Mouse (Mus musculus): ENCODE measurements around the gene Ehd2.

Ehd2 gene

GRCm38 (mm10) chr7:15975451-15975850 is 8.1 kb upstream of the Ehd2 start:
- no peak for DNase-seq (ENCODE audit: low spot score in 2 of 2)

DNA sequence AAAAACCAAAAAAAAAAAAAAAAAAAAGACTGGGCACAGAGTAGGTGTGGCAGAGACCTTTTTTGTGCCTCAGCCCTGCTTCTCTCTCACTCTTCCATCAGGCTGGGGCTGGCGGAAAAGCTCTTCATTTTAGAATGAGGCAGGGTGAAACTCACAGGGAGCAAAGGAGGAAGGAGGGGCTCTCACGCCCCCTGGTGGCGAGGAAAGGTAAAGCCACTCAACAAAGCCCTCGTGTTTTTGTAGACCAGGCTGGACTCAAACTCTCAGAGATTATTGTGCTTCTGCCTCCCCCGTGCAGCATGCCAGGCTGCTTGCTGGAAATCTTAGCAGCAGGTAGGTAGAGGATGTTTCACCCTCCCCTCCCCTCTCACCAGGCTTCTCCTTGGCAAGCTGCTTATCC is 7.3 kb upstream of the Ehd2 start:
- no peak for DNase-seq (ENCODE audit: low spot score in 2 of 2)

DNA sequence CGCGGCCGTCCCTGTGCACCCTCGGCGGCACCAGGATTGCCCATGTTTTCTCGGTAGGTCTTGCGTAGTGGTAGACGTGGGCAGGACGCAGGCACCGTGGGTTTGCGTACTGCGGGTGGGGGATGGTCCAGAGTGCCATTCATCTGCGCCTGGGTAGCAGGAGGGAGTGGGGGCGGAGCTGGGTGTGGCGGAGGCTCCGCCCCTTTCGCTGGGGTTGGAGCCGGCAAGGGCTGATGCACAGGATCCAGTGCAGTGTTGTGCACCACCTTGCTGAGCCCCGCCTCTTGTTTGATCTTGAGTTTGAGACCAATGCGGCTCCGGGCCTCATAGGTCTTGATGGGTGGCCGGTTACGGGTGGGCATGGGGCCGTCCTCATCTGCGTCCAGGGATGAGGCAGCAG is 4.9 kb upstream of the Ehd2 start:
- no peak for DNase-seq (ENCODE audit: low spot score in 2 of 2)

DNA sequence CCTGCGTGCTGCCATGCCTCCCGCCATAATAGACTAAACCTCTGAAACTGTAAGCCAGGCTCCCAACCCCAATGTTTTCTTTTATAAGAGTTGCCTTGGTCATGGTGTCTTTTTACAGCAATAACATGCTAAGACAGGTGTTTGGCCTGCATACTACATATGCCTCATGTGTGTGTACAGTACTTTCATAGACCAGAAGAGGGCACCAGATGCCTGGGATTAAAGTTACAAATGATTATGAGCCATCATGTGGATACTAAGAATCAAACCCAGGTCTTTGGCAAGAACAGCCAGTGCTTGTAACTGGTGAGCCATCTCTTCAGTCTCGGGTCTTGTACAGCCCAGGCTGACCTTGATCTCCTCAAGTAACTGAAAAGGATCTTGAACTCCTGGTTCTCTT is 2.3 kb upstream of the Ehd2 start:
- DNase-seq (ENCODE audit: low spot score in 2 of 2): no peak

DNA sequence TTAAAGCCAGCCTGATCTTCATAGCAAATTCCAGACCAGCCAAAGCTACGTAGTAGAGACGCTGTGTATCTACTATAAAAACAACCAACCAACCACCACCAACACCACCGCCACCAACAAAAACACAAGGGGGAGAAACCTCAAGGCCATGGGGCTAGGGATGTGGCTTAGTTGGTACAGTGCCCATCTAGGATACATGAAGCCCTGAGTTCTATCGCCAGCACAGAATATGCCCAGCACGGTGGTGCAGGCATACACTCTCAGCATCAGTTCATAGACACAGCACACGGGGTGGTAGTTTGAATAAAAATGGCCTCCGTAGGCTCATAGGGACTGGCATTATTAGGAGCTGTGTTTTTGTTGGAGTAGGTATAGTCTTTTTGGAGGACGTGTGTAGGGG is 955 bp upstream of the Ehd2 start:
- no peak for DNase-seq (ENCODE audit: low spot score in 2 of 2)

- DNase-seq (ENCODE audit: low spot score in 2 of 2): no peak
Observed at GRCm38 (mm10) chr7:15966489-15966888, 878 bp downstream of the Ehd2 start.

- no peak for DNase-seq (ENCODE audit: low spot score in 2 of 2)
Observed at GRCm38 (mm10) chr7:15963798-15964652, 3.3 kb downstream of the Ehd2 start.

DNA sequence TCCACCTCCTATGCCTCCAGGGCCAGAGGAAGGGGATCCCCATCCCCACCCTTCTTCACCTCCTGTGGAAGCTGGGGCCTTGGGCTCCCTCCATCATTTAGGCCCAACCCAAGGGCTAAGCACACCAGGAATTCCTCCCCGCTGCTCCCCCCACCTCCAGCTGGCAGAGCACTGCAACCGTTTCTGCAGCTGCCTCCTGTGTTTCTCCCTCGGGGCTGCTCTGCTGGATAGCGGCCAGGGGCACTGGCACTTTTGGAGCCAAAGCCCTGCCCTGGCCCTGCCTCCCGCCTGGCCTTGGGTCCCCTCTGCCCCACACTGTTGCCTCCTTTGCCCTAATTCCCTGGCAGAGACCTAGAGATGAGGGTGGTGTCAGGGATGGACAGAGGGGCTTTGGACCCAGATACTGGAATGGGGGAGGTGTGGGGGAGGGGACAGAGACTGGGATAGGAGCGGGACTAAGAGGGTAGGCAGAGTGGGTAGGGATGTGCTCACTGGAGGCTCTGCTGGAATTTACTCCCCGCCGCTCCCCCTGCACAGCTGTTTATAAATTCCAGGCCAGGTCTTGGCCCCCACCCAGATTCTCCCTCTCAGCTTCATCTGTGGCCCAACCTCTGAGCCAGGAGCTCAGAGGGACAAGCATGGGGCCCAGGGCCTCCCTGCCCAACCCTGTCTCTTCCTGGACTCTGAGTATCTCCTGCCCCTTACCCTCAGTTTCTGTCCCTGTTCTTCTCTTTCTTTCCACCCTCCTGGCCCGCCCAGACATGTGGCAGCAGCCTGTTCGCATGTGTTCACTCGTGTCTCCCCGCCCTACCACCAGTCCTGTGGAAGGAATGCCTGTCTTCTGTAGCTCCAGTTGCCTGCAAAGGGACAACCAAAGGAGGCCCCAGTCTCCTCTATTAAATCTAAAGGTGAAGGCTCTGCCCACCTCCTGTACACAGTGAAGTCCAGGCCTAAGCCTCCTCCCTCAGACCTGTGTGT is 4.8 kb downstream of the Ehd2 start:
- DNase-seq (ENCODE audit: low spot score in 2 of 2): peak; percentile 64

GRCm38 (mm10) chr7:15961798-15962197 is 5.6 kb downstream of the Ehd2 start:
- no peak for DNase-seq (ENCODE audit: low spot score in 2 of 2)

- no peak for DNase-seq (ENCODE audit: low spot score in 2 of 2)
Observed at GRCm38 (mm10) chr7:15961239-15961638, 6.1 kb downstream of the Ehd2 start.

DNA sequence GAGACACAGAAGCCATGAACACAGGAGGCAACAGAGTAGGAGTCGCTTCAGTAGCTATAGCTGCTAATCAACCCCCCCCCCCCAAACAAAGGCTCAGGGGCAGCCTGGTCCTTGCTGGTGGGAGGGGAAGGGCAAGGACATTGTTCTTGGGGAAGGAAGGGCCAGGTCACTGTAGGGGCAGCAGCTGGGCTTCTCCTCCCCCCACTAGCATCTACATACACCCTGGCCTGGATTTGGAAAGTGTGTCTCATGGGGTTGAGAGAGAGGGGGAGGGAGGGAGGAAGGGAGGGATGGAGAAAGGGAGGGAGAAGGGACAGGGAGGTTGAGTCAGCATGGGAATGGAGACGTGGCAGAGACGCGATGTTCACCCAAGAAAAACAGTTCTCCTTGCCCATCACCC is 6.7 kb downstream of the Ehd2 start:
- no peak for DNase-seq (ENCODE audit: low spot score in 2 of 2)

- no peak for DNase-seq (ENCODE audit: low spot score in 2 of 2)
Observed at GRCm38 (mm10) chr7:15956143-15956542, 11.2 kb downstream of the Ehd2 start.

- no peak for DNase-seq (ENCODE audit: low spot score in 2 of 2)
Observed at GRCm38 (mm10) chr7:15955509-15955908, 11.9 kb downstream of the Ehd2 start.

- no peak for DNase-seq (ENCODE audit: low spot score in 2 of 2)
Observed at GRCm38 (mm10) chr7:15954978-15955443, 12.4 kb downstream of the Ehd2 start.

DNA sequence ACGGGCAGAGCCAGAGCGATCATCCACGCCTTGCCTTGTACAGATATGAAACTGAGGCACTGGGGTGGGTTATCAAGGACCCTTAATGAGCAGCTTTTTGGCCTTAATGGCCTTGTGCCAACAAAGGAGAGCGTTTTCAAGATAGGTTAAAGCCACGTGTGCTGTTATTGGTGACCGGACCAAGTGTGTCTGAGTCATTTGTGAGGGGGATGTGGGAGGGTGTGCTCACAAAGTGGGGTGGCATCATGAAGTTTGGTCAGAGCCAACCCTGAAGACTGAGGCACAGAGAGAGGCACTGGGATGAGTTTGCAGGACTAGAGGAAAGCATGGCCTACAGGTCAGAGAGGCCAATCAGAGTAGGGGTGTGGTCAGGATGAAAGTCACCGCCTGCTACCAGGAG is 12.9 kb downstream of the Ehd2 start:
- DNase-seq (ENCODE audit: low spot score in 2 of 2): no peak

- no peak for DNase-seq (ENCODE audit: low spot score in 2 of 2)
Observed at GRCm38 (mm10) chr7:15953307-15954074, 13.9 kb downstream of the Ehd2 start.

DNA sequence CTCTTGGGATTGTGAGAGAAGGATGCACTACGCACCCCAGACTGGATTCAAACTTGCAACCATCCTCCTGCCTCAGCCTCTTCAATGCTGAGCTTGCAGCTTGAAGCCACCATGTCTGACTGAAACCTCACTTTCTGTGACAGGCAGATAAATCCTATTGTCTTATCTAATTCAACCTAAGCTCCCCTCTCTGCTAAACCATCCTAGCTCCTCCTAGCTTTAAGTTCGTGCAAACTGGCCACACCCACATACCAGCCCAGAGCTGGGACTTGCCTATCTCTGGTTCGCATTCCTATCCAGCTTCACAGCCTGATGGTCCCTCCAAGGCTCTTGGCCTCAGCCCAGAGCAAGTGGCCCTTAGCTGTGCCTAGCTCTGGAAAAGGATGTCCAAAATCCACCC is 15.0 kb downstream of the Ehd2 start:
- no peak for DNase-seq (ENCODE audit: low spot score in 2 of 2)

GRCm38 (mm10) chr7:15950008-15950407 is 17.4 kb downstream of the Ehd2 start:
- no peak for DNase-seq (ENCODE audit: low spot score in 2 of 2)

- no peak for DNase-seq (ENCODE audit: low spot score in 2 of 2)
Observed at GRCm38 (mm10) chr7:15949216-15949790, 18.1 kb downstream of the Ehd2 start.

DNA sequence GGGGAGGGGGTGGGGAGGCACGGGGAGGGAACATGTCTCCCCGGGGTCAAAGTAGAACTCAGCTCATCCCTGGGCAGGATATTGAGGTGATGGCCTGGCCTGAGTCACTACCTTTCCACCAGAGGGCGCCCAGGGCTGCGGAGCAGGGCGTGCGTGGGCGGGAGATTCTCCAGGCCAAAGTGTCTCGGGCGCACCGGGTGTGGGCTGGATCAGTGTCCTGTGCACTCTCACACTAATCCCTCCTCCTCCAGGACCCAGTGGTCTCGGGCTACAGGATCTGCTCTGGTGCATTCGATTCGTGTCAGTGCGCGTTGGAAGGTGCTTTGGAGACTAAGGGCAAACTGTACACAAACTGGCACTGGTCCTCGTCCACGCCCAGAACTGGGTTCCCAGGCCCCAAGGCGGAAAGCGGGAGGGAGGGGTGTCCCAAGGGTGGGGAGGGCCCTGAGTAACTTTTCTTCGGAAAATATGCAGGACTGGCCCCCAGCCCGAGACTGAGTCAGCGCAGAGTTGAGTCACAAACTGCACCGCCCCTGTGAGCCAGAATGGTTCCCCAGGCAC is 18.9 kb downstream of the Ehd2 start:
- DNase-seq (ENCODE audit: low spot score in 2 of 2): peak in 1 of 2 experiments; percentile 63

DNA sequence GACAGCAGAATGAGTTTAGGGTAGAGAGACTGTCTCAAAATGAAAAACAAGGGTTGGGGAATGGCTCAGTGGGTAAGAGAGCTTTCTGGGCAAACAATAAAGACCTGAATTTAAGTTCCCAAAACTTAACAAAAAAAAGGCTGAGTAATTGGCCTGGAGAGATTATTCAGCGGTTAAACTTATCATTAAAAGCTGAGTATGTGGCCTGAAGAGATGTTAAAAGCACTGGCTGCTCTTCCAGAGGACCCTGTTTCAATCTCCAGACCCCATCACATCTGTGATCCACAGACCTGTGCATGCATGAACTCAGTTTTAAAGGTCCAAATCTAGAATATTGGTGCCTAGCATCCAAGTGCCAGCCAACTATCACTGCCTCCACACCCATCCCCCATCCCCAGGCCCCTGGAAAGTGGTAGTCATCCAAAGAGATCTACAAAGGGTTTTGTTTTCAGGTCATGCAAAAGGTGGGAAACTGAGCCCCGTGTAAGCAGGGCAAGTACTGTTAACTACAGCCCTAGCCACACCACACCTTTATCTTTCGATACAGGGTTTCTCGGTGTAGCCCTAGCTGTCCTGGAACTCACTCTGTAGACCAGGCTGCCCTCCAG is 19.6 kb downstream of the Ehd2 start:
- DNase-seq (ENCODE audit: low spot score in 2 of 2): no peak
